Mouse (Mus musculus) limb, embryonic 10.5 days (tissue): ENCODE data around the gene S1pr5. TPM values are rescaled to one million over a fixed set of nuclear protein-coding genes. Genes with fewer than 3 reads are reported as not detected.
"Not testable (repeated sequence)": the region's sequence is repeated elsewhere in the genome, so short reads cannot be mapped to it uniquely, and the experiment has no call there.

Experiments
- DNase-seq: peaks from one replicate; pipeline ENCODE4 v3.0.0-alpha.2; 2017; ENCODE audit warnings: low spot score
- H3K27ac ChIP-seq: fragments of 300-500 bp; sonication (generic); 2 replicates; pipeline ENCODE4 v1.5.1; 2016; ENCODE audit warnings: mild to moderate bottlenecking
- H3K27me3 ChIP-seq: fragments of 300-500 bp; sonication (generic); 2 replicates; pipeline ENCODE4 v1.6.1; 2016; ENCODE audit warnings: low read depth, mild to moderate bottlenecking; ENCODE audit not compliant: poor library complexity, severe bottlenecking
- H3K36me3 ChIP-seq: fragments of 300-500 bp; sonication (generic); 2 replicates; pipeline ENCODE4 v1.6.1; 2016; ENCODE audit warnings: mild to moderate bottlenecking, moderate library complexity
- H3K4me1 ChIP-seq: fragments of 300-500 bp; sonication (generic); 2 replicates; pipeline ENCODE4 v1.6.1; 2016
- H3K4me3 ChIP-seq: fragments of 300-500 bp; sonication (generic); 2 replicates; pipeline ENCODE4 v1.5.1; 2016; ENCODE audit warnings: mild to moderate bottlenecking, moderate library complexity
- H3K9me3 ChIP-seq: fragments of 300-500 bp; sonication (generic); replicated peaks from 2 replicates; pipeline ENCODE4 v1.6.1; 2016; ENCODE audit warnings: mild to moderate bottlenecking
- WGBS: fragments of 180-500 bp; shearing (Covaris S2); methylation state at CpG from one replicate; pipeline ENCODE4 v1.1.7; 2016; 5-methylcytosine and 5-hydroxymethylcytosine counted together
- polyA plus RNA-seq: library from polyadenylated mRNA; unstranded; fragments of >200 nt; fragmentation: Nextera tagmentation; extraction: Ambion mirVana; gene quantifications from 2 replicates; pipeline ENCODE4 v1.2.1, GENCODE M21; 2016

Gene S1pr5
- polyA plus RNA-seq, 1 experiment from 2014 or later: 0.33 TPM

- peak; percentile 58 for DNase-seq
Observed at GRCm38 (mm10) chr9:21224576-21225414, 23.4 kb downstream of the S1pr5 start.

GRCm38 (mm10) chr9:21223906-21224305 lies 24.3 kb downstream of the S1pr5 start:
- no peak for DNase-seq
- Histone ChIP-seq H3K36me3 (peaks cover 4% of the 10 kb centered on the region; the same call in 1 of the 2 replicates), H3K27ac (no peak overlapping the region), H3K4me1 (peaks cover 32% of the 10 kb centered on the region), H3K27me3 (peaks cover 4% of the 10 kb centered on the region; the same call in 1 of the 2 replicates), H3K4me3 (no peak overlapping the region), H3K9me3 (no peaks in the 10 kb centered on the region)
- 92% methylated on average over 6 of the region's 6 CpGs for WGBS

More at GRCm38 (mm10) chr9:21224576-21225414, 23.4 kb downstream of the S1pr5 start:
- H3K27ac ChIP-seq: peak overlapping the region; percentile 56; the same call in 1 of the 2 replicates
- peak overlapping the region; percentile 47 for H3K4me3 ChIP-seq
- no peaks in the 10 kb centered on the region for H3K9me3 ChIP-seq
- H3K27me3 ChIP-seq: peaks cover 4% of the 10 kb centered on the region; the same call in 1 of the 2 replicates
- H3K4me1 ChIP-seq: peaks cover 32% of the 10 kb centered on the region
- peaks cover 13% of the 10 kb centered on the region for H3K36me3 ChIP-seq
- WGBS: 20% methylated on average over 26 of the region's 26 CpGs

GRCm38 (mm10) chr9:21223490-21223889 lies 24.8 kb downstream of the S1pr5 start:
- WGBS: 98% methylated on average over 2 of the region's 2 CpGs
- H3K4me3 ChIP-seq, H3K27ac ChIP-seq, DNase-seq, H3K36me3 ChIP-seq, H3K27me3 ChIP-seq, H3K9me3 ChIP-seq: not testable (repeated sequence)
- peaks cover 30% of the 10 kb centered on the region for H3K4me1 ChIP-seq

GRCm38 (mm10) chr9:21221383-21221929 lies 26.8 kb downstream of the S1pr5 start:
- no peak overlapping the region for H3K27ac ChIP-seq
- DNase-seq: no peak
- peaks cover 17% of the 10 kb centered on the region for H3K4me1 ChIP-seq
- 23% methylated on average over 7 of the region's 7 CpGs for WGBS
- H3K9me3 ChIP-seq: no peaks in the 10 kb centered on the region
- H3K4me3 ChIP-seq: 0 out of 2 replicates have a peak overlapping the region, but pooled peaks have one; percentile 40
- peaks cover 14% of the 10 kb centered on the region for H3K27me3 ChIP-seq
- H3K36me3 ChIP-seq: no peaks in the 10 kb centered on the region

GRCm38 (mm10) chr9:21220490-21221382 lies 27.5 kb downstream of the S1pr5 start:
- H3K9me3 ChIP-seq: no peaks in the 10 kb centered on the region
- H3K4me1 ChIP-seq: peaks cover 18% of the 10 kb centered on the region
- peak overlapping the region; percentile 40 for H3K4me3 ChIP-seq
- WGBS: 16% methylated on average over 21 of the region's 21 CpGs
- no peaks in the 10 kb centered on the region for H3K36me3 ChIP-seq
- DNase-seq: peak; percentile 94
- peaks cover 12% of the 10 kb centered on the region; the same call in 1 of the 2 replicates for H3K27me3 ChIP-seq
- no peak overlapping the region for H3K27ac ChIP-seq

GRCm38 (mm10) chr9:21219820-21220219 lies 28.4 kb downstream of the S1pr5 start:
- no peaks in the 10 kb centered on the region for H3K9me3 ChIP-seq
- peaks cover 9% of the 10 kb centered on the region for H3K4me1 ChIP-seq
- no peak for DNase-seq
- H3K27ac ChIP-seq: no peak overlapping the region
- H3K36me3 ChIP-seq: no peaks in the 10 kb centered on the region
- H3K4me3 ChIP-seq: no peak overlapping the region
- peaks cover 12% of the 10 kb centered on the region; the same call in 1 of the 2 replicates for H3K27me3 ChIP-seq
- 54% methylated on average over 3 of the region's 3 CpGs for WGBS

- Histone ChIP-seq H3K27me3 (peaks cover 12% of the 10 kb centered on the region; the same call in 1 of the 2 replicates), H3K9me3 (no peaks in the 10 kb centered on the region), H3K4me3 (no peak overlapping the region), H3K36me3 (no peaks in the 10 kb centered on the region), H3K4me1 (peaks cover 9% of the 10 kb centered on the region), H3K27ac (no peak overlapping the region)
- WGBS: 71% methylated on average over 25 of the region's 25 CpGs
- DNase-seq: no peak
Observed at GRCm38 (mm10) chr9:21216050-21216841, 32.0 kb downstream of the S1pr5 start.

GRCm38 (mm10) chr9:21213617-21214190 lies 34.5 kb downstream of the S1pr5 start:
- H3K27ac ChIP-seq: no peak overlapping the region
- no peaks in the 10 kb centered on the region for H3K36me3 ChIP-seq
- DNase-seq: peak; percentile 69
- peaks cover 13% of the 10 kb centered on the region for H3K4me1 ChIP-seq
- no peaks in the 10 kb centered on the region for H3K9me3 ChIP-seq
- H3K4me3 ChIP-seq: no peak overlapping the region
- 42% methylated on average over 7 of the region's 7 CpGs for WGBS
- peaks cover 12% of the 10 kb centered on the region; the same call in 1 of the 2 replicates for H3K27me3 ChIP-seq

- Histone ChIP-seq H3K27me3 (0 out of 2 replicates have a peak, but pooled peaks cover under 1% of the 10 kb centered on the region), H3K4me1 (peaks cover 13% of the 10 kb centered on the region), H3K27ac (no peak overlapping the region), H3K9me3 (no peaks in the 10 kb centered on the region), H3K36me3 (no peaks in the 10 kb centered on the region), H3K4me3 (no peak overlapping the region)
- WGBS: 88% methylated on average over 7 of the region's 7 CpGs
- DNase-seq: no peak
Observed at GRCm38 (mm10) chr9:21211624-21212023, 36.6 kb downstream of the S1pr5 start.

- 78% methylated on average over 6 of the region's 6 CpGs for WGBS
- Histone ChIP-seq H3K27me3 (no peaks in the 10 kb centered on the region), H3K36me3 (no peaks in the 10 kb centered on the region), H3K9me3 (no peaks in the 10 kb centered on the region), H3K4me1 (peaks cover 9% of the 10 kb centered on the region), H3K27ac (peak overlapping the region; percentile 30; the same call in 1 of the 2 replicates), H3K4me3 (no peak overlapping the region)
- DNase-seq: no peak
Observed at GRCm38 (mm10) chr9:21210821-21211220, 37.4 kb downstream of the S1pr5 start.

- Histone ChIP-seq H3K36me3 (no peaks in the 10 kb centered on the region), H3K4me1 (peaks cover 24% of the 10 kb centered on the region), H3K27me3 (no peaks in the 10 kb centered on the region), H3K27ac (no peak overlapping the region), H3K4me3 (no peak overlapping the region), H3K9me3 (no peaks in the 10 kb centered on the region)
- DNase-seq: no peak
- 69% methylated on average over 2 of the region's 2 CpGs for WGBS
Observed at GRCm38 (mm10) chr9:21208626-21209025, 39.6 kb downstream of the S1pr5 start.
